Mouse (Mus musculus): ENCODE measurements around the gene Sbno2.

DNA sequence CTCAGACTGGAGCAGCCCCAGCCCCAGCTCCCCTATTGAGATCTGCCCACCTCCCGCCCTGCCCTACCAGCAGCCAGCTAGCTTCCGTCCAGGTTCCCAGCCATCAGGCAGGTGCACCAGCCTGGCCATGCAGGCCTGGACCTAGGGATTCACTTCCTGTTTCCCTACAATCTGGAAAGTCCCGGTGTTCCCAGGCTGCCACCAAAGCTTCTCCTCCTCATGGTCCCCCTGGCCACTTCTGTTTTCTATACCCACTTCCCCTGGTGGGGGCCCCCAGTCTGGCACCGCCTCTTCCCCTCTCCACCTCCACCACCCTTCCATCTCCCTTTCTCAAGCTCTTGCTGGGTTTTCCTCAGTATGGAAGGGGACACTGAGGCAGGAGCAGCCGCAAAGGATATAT is at the start of gene Sbno2:
- TF ChIP-seq POLR2A (IDR thresholded peaks at IDR 0.05; ENCODE audit: control insufficient read depth, extremely low read depth, insufficient read depth, low read length, poor library complexity) (no peak), CTCF (IDR thresholded peaks at IDR 0.05; ENCODE audit: borderline replicate concordance, control insufficient read depth, extremely low read depth, insufficient read depth, low read length, poor library complexity) (no peak)
